Mouse (Mus musculus) myocyte (in vitro differentiated cells): Measurements from ENCODE around the gene Mybbp1a.

ENCODE experiments used
- E2F4 ChIP-seq: IDR thresholded peaks from one replicate; pipeline ENCODE4 v1.6.1; 2011; ENCODE audit warnings: mild to moderate bottlenecking, control low read depth, moderate library complexity; ENCODE audit not compliant: insufficient read depth
- MAX ChIP-seq: IDR thresholded peaks from one replicate; pipeline ENCODE4 v1.6.1; 2011; ENCODE audit warnings: low read depth, mild to moderate bottlenecking, control low read depth
- MYOD1 ChIP-seq, 3 experiments: IDR thresholded peaks; one replicate each; pipeline ENCODE4 v1.6.1; 2011; ENCODE audit warnings: control low read depth in 2 of 3, low read depth in 2 of 3, mild to moderate bottlenecking in 2 of 3, moderate library complexity in 1 of 3; ENCODE audit not compliant: insufficient read length in 2 of 3, control insufficient read depth in 1 of 3
- MYOG ChIP-seq, 3 experiments: IDR thresholded peaks; one replicate each; pipeline ENCODE4 v1.6.1; 2011; ENCODE audit warnings: control low read depth in 2 of 3, low read depth in 2 of 3, mild to moderate bottlenecking in 2 of 3; ENCODE audit not compliant: insufficient read length in 2 of 3, control insufficient read depth in 1 of 3, insufficient read depth in 1 of 3
- POLR2A ChIP-seq: IDR thresholded peaks from one replicate; pipeline ENCODE4 v1.6.1; 2011; ENCODE audit warnings: low read depth, mild to moderate bottlenecking, control low read depth, moderate library complexity; ENCODE audit not compliant: insufficient read length
- POLR2AphosphoS2 ChIP-seq: IDR thresholded peaks from one replicate; pipeline ENCODE4 v1.6.1; 2011; ENCODE audit warnings: low read depth, control low read depth; ENCODE audit not compliant: insufficient read length
- TCF12 ChIP-seq: IDR thresholded peaks from one replicate; pipeline ENCODE4 v1.6.1; 2011; ENCODE audit warnings: mild to moderate bottlenecking, control low read depth; ENCODE audit not compliant: poor library complexity, insufficient read depth, severe bottlenecking
- USF1 ChIP-seq: IDR thresholded peaks from one replicate; pipeline ENCODE4 v1.6.1; 2011; ENCODE audit warnings: low read depth, mild to moderate bottlenecking, control low read depth, moderate library complexity

DNA sequence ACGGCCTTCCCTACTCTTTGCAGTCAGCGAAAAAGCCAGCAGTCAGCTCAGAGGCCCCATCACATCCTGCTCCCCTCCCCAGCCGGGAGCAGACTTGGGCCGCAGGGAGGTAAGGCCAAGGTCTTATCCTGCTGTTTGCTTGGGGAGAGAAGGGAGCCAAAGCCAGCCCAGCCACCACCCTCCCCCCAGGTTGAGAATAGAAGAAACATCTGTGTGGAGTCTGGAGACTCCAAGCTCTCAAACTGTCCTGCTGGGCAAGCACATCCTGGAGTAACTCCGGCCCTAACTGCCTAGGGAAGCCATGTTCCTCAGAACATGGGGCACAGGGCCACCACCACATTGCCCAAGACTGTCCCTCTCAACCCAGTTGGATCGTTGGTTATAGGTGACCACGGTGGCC is 44.5 kb upstream of the Mybbp1a start:
- TF ChIP-seq MAX, result no peak
- TF ChIP-seq POLR2A, result no peak
- no peak for TF ChIP-seq MYOD1 (IDR thresholded peaks at IDR 0.05; ENCODE audit: control insufficient read depth in 1 of 3, insufficient read length in 2 of 3, low read depth in 2 of 3)
- TF ChIP-seq TCF12, result no peak
- TF ChIP-seq POLR2AphosphoS2, result no peak
- no peak for TF ChIP-seq USF1
- no peak for TF ChIP-seq E2F4
- no peak for TF ChIP-seq MYOG (IDR thresholded peaks at IDR 0.05; ENCODE audit: control insufficient read depth in 1 of 3, insufficient read depth in 1 of 3, insufficient read length in 2 of 3, low read depth in 2 of 3)
